Mouse (Mus musculus): ENCODE measurements around the gene Slc35g3.
"Not testable (repeated sequence)": the region's sequence is repeated elsewhere in the genome, so short reads cannot be mapped to it uniquely, and the experiment has no call there.

The Slc35g3 gene

GRCm38 (mm10) chr11:69754701-69755100, 7.1 kb downstream of the Slc35g3 start:
- no peak for DNase-seq (ENCODE audit: low spot score)

DNA sequence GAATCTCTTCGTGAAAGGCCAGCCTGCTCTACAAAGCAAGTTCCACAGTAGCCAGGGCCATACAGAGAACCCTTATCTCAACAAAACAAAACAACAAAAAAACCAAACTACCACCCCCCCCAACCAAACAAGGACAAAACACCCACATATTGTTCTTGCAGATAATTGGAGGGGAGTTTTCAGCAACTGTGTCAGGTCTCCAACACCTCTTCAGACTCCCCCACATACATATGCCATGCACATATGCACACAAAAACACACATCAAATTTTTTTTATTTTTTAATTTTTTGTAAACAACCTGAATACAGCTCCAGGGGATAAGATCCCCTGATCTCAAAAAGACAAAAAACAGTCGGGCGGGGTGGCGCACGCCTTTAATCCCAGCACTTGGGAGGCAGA, 7.5 kb downstream of the Slc35g3 start:
- no peak for DNase-seq (ENCODE audit: low spot score)

DNA sequence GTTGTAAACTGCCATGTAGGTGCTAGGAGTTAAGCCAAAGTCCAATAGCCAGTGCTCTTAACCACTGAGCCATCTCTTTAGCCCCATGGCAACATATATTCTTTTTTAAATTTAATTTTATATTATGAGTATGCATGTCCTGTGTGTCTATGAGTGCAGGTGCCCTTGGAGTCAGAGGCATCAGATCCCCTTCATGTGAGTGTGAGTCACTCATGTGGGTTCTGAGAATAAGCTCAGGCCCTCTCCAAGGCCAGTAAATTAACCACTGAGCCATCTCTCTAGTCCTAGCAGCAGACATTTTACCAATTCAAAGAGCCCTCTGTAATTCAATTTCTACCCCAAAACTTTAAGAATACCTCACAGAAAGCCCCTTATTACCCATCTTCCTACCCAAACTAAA, 9.1 kb downstream of the Slc35g3 start:
- no peak for DNase-seq (ENCODE audit: low spot score)

- DNase-seq (ENCODE audit: low spot score) = no peak
Observed at GRCm38 (mm10) chr11:69751635-69752034, 10.1 kb downstream of the Slc35g3 start.

GRCm38 (mm10) chr11:69731408-69731807, 30.4 kb downstream of the Slc35g3 start:
- not testable (repeated sequence) for DNase-seq (ENCODE audit: low spot score)

DNA sequence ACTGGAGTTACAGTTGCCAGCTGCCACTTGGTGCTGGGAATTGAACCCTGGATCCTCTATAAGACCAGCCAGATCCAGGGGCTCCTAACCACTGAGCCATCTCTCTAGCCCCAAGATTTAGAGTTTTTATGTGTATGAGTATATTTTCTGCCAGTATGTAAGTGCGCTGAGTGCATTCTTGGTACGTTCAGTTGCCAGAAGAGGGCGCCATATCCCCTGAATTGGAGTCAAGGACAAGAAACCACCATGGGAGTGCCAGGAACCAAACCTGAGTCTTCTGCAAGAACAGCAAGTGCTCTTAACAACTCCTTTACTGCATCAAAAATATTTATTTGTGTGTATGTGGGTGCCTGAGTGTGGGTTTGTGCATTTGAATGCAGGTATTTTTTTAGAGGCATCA, 32.7 kb downstream of the Slc35g3 start:
- DNase-seq (ENCODE audit: low spot score) = no peak

DNA sequence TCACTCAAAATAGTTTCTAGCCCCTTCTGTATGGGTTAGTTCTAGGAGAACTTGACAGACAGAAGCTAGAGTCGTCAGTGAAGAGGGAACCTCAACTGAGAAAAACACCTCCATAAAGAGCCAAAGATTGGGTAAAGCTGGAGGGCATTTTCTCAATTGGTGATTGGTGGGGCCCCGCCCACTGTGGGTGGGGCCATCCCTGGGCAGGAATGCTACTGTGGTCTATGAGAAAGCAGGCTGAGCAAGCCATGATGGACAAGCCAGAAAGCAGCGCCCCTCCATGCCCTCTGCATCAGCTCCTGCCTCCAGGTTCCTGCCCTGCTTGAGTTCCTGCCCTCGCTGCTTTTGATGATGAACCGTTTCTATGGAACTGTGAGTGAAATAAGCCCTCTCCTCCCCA, 35.8 kb downstream of the Slc35g3 start:
- DNase-seq (ENCODE audit: low spot score) = no peak

DNA sequence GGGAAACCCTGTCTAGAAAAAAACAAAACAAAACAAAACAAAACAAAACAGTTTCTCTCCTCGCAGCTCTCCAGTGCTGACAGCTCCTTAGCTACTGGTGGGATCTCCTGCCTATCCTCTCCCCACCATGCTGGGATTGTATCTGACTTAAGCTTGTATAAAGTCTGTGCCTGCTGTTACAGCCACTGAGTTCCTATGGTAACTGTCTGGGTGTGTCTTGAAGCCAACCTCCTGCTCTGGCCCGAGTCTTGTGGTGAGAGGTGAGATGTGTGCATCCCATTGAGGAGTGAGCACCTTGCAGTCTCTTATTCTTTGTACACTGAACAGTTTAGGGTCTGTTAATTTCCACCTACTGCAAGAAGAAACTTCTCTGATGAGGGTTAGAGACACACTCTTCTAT, 38.7 kb downstream of the Slc35g3 start:
- no peak for DNase-seq (ENCODE audit: low spot score)

- no peak for DNase-seq (ENCODE audit: low spot score)
Observed at GRCm38 (mm10) chr11:69720852-69721251, 40.9 kb downstream of the Slc35g3 start.

GRCm38 (mm10) chr11:69719423-69719822, 42.3 kb downstream of the Slc35g3 start:
- DNase-seq (ENCODE audit: low spot score) = no peak

GRCm38 (mm10) chr11:69718661-69719060, 43.1 kb downstream of the Slc35g3 start:
- no peak for DNase-seq (ENCODE audit: low spot score)

DNA sequence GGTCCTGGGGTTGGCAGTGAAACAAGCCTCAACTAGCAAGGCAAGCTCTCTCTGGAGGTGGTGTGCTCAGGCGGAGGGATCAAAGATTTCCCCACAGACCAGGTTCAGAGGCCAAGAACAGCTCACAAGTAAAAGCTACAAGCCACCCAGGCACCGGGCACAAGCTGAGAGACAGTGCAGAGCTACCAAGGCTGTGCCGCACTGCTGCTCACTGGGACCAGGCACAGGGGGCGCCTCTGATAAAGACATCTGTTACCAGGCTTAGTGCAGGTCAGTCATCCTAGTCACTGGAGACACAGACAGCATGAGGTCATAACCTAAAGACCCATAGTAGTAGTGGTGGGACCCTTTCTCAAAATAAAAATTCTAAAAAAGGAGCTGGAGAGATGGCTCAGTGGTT, 44.8 kb downstream of the Slc35g3 start:
- no peak for DNase-seq (ENCODE audit: low spot score)

DNA sequence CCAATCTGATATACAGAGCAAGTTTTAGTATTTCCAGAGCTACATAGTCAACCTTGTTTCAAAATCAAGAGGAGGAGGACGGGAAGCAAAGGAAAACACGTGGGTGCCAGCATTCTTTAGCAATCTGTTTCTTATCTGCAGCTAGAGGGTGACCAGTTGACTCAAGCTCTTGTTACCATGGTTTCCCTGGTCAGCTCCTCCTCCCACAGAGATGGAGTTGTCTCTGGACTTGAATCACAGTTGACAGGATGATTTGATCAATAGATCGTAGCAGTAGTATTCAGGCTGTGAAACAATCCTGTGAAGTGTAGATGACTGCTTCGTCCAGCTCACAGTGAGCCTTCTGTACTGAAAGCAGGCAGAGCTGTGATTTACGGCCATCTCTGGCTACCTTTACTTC, 45.8 kb downstream of the Slc35g3 start:
- no peak for DNase-seq (ENCODE audit: low spot score)

- no peak for DNase-seq (ENCODE audit: low spot score)
Observed at GRCm38 (mm10) chr11:69715482-69715881, 46.3 kb downstream of the Slc35g3 start.

- DNase-seq (ENCODE audit: low spot score) = no peak
Observed at GRCm38 (mm10) chr11:69714636-69715329, 47.0 kb downstream of the Slc35g3 start.

DNA sequence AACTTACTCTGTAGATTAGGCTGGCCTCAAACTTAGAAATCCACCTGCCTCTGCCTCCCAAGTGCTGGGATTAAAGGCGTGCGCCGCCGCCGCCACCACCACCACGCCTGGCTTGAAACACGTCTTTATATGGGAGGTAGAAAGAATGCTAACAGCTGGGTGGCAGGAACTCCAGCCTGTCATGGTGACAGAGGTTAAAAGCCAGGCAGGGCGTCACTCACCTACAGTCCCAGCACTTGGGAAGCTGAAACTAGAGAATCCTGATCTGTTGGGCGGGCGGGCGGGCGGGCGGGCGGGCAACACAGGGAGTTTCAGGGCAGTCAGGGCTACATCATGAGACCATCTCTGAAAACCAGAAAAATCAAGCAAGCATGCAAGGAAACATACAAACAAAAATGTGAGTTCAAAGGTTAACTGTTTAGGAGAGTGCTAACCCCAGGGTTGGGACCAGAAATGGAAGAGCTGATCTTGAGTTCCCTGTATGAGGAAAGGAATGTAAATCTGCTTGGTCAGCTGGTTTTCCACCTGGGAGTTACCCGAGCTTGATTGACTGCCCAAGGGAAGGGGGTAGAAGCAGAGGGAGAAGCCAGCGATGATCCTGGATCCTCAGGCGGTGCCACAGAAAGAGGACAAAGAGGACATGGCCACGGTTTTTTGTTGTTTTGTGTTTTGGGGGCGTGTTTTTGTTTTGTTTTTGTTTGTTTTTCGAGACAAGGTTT, 48.7 kb downstream of the Slc35g3 start:
- DNase-seq (ENCODE audit: low spot score) = no peak

DNA sequence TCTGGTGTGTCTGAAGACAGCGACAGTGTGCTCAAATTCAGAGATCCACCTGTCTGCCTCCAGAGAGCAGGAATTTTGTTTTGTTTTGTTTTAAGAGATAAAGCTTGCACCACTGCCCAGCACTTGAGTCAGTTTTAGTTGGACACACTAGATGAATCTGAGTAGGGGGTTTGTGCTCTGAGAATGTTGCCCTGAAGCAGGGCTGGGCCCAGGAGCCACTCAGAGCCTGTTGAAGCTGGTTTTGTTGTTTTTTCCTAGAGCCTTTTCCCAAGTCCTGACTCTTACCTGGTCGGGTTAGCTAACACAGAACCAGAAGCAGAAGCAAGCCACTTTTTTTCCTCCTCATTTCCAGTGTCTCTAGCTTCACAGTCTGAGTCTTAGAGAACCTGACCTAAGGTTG, 50.7 kb downstream of the Slc35g3 start:
- DNase-seq (ENCODE audit: low spot score) = no peak

GRCm38 (mm10) chr11:69710470-69710869, 51.3 kb downstream of the Slc35g3 start:
- DNase-seq (ENCODE audit: low spot score) = no peak
